Mouse (Mus musculus) kidney, postnatal 14 days (tissue): ENCODE measurements around the gene Alad.

Experiments
- DNase-seq: peaks from one replicate; pipeline ENCODE4 v3.0.0; 2022; ENCODE audit warnings: mixed read lengths

Gene Alad

GRCm38 (mm10) chr4:62517538-62518415 is 1.9 kb downstream of the Alad start:
- DNase-seq = no peak

DNA sequence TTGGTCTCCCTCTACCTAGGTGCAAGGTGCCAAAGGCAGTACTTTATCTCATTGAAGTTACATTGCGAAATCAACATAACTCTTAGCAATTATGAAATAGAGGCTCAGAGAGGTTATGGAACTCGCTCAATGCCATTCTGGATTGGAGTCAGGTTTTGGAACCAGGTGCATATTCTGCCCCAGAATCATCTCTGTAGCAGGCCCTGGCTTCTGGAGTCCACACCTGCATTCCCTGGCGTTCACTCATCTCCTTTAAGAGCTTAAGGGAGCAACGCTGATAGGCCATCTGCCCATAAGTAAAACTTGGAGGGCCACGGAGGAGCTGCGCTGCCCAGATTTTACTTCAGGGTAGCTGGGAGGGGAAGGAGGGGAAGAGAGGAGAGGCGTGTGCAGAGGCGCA is 2.7 kb downstream of the Alad start:
- no peak for DNase-seq

DNA sequence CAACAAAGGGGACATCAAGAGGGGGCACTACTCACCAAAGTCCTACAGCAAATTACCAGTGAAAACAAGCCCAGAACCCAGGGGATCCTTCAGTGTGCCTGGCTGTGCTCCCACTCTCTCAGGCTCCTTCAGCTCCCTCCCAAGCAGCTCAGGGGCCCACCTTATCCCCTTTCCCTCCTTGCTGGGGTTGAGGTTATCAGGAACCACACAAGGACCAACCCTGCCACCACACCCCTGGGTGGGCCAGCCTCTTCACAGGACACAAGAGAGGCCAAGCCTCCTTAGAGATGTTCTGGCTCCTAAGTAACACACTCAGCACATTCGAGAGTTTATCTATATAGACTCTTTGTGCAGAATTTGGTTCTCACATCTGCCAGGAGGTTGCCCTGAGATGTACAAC is 3.1 kb downstream of the Alad start:
- no peak for DNase-seq

GRCm38 (mm10) chr4:62516079-62516478 is 3.6 kb downstream of the Alad start:
- DNase-seq = peak; percentile 84

DNA sequence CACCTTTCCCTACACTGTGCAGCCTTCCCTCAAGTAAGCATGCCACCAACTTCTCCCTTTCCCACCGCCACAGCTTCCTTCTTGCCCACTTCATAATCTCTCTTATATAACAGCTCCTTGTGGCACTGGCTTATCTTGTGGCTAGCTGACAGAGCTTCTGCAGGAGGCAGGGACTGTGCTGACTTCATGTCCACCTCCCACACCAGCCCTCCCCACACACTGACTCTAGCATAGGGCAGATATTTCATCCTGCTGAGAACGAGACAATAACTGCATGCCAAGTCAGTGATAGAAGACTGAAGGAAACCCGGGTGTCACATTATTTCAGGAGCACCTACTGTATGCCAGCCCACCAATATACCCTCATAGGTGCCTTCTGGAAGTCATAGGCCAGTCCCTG is 4.2 kb downstream of the Alad start:
- no peak for DNase-seq

DNA sequence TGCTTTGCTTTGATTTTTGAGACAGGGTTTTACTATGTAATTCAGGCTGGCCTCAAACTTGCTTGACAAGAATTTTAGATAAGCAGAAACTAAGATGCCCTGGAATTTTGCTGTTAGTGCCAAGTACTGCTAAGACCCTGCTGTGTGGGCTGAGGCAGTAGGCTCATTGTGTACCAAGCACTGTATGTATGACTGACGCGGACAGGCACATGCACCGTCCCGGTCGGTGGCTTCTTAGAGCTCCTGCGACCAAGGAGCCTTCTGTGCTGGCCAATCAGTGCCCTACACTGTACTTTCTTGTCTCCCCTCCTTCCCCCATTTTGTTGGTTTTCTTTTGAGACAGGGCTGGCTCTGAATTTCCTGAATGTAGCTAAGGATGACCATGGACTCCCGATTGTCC is 4.7 kb downstream of the Alad start:
- no peak for DNase-seq

- DNase-seq = no peak
Observed at GRCm38 (mm10) chr4:62513998-62514506, 5.7 kb downstream of the Alad start.

GRCm38 (mm10) chr4:62509946-62510345 is 9.8 kb downstream of the Alad start:
- peak; percentile 88 for DNase-seq

DNA sequence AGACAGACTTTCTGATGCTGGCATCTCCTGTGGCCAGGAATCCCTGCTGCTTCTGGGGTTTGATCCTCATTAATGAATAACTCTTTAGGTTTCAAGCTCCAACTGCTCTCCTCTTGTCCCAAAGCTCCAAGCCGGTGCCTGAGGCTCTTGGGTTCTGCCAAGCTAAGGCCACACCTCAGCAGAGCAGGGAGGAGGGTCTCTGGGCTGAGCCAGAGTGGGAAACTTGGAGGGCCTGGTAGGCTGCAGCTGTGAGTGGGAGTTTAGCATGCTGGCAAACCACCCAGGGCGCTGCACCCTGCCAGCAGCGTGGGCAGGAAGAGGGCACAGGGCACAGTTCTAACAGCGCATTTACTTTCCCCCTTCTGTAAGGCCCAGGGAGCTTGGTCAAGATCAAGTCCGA is 10.9 kb downstream of the Alad start:
- DNase-seq = peak; percentile 63

DNA sequence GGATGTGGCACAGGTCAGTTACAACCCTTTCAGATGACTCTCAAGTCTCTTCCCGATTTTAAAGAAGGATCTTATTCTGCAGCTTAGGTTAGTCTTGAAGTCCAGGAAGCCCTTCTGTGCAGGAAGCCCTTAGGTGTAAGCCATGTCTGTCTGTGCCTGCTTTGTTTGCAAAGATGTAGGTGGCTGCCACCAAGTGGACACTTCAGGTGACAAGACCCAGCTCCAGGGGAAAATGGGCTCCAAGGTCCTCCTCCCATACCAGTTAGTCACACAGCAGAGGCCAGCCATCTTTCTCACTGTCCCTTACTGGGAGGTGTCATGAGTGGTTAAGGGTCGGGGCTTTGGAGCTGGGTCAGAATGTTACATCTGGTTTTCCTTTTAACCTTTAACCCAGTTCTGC is 12.9 kb downstream of the Alad start:
- peak; percentile 70 for DNase-seq

DNA sequence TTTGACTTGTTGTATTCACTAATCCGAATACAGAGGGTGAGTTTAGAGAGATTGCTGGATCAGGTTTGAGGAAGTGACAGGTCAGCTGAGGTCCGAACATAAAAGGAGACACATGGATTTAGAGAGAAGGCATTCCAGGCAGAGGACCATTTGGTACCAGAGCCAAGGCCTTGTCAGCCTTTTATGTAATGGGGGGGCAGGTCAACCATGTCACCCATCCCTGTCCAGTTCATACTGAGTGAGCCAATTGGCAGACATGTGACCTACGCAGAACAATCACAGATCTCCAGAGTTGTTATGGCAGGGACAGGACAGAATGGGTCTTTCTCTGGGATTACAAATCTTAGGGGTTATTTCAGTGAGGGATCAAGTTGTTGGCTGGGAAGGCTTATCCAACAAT is 13.7 kb downstream of the Alad start:
- no peak for DNase-seq

GRCm38 (mm10) chr4:62503374-62503970 is 16.2 kb downstream of the Alad start, which contains the start of gene Hdhd3:
Gene Hdhd3 (minus strand): TSS chr4:62503467.
- DNase-seq = no peak

DNA sequence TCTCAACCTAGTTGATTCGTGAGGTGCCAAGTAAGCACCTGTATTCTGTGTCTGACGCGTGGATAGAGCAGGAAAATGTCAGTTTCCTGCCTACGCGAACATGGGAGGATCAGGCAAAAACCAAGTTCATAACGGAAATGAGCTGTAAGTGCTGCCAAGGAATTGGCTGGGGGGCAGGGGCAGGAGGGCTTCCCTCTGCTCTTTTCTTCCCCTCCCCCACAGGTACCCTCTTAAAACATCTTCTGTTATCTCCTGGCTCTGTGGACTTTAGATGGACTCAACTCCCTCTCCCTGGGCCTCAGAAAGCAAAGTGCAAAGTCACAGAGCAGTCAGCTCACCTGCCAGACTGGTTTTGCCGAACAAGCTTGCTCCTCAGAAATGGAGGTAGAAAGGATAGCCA is 16.7 kb downstream of the Alad start:
- peak; percentile 58 for DNase-seq

DNA sequence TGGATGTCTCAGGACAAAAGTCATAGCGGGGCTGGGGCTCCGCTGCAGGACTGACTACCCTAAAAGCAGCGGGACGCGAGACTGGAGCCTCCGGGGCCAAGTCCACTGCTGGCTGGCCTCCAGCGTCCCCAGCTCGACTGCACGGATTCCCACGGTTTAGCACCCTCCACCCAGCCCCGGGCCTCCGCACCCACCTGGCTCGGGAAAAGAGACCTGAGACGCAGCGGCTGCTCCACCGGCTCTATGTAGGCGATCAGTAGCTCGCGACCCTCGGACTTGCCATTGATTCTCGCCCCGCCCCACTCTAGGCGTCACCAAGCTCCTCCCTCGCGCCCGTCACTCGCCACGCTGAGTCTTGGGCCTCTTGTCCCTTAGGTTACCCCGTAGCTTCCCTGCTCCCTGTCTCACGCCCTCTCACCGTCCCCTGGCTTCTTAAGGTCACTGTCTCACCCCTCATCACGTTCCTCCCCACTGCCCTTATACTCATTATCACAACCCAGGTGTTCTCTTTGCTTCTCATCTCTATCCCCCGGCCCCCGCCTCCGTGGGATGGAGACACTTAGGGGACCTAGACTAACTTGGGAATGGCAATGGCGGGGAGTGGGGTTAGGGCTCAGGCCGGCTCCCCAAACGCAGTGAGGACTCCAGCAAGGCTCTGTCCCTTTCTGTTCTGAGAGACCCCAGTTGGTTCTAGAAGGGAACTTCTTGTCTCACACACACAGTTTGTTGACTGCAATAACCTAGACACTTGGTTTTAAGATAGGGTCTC is 17.6 kb downstream of the Alad start:
- DNase-seq = peak; percentile 94

GRCm38 (mm10) chr4:62501534-62501933 is 18.2 kb downstream of the Alad start:
- DNase-seq = no peak

DNA sequence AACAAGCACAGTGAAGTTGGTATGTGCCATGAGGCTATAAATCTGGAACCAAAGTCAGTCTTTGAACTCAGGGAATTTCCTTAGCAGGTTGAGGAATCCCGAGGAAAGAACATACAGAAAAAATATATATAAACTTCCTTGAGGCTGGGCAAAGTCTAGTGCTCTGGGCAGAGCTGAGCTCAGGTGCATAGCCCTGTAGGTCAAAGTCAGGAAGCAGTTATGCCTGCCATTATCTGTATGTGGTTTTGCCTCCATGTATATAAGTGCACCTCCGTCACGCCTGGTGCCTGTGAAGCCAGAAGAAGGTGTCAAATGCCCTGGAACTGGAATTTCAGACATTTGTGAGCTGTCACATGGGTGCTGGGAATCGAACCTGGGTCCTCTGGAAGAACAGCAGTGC is 18.9 kb downstream of the Alad start:
- no peak for DNase-seq

GRCm38 (mm10) chr4:62496815-62497214 is 22.9 kb downstream of the Alad start:
- peak; percentile 79 for DNase-seq

DNA sequence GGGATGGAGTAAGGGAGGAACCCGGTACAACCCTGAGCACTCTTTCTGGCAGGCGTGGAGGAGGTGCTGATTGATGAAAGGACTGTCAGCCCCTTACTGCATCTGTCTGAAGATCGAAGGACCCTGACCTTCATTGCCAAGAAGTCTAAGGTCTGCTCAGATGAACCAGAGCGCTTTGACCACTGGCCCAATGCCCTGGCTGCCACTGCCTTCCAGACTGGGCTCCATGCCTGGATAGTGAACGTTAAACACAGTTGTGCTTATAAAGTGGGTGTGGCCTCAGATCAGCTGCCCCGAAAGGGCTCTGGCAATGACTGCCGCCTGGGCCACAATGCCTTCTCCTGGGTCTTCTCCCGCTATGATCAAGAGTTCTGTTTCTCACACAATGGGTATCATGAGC is 23.8 kb downstream of the Alad start:
- DNase-seq = peak; percentile 80

GRCm38 (mm10) chr4:62494230-62494629 is 25.5 kb downstream of the Alad start:
- no peak for DNase-seq

DNA sequence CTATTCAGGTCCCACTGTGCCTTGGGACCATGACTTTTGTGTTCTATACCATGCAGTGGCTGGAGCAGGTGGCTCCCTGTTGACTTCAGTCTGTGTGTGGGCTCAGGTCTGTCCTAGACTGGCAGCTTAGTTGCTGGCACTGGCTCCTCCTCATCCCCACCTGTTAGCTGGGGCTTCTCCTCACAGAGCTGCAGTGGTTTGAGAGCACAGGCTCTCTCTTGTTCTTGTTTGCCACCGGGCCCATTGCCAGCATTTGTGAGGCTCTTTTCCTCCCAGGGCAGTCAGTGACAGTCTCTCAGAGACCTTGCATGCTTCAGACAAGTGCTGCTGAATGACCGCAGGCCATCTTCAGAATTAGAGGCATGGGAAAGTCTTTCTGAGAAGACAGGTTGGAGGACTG is 27.0 kb downstream of the Alad start:
- DNase-seq = no peak

- no peak for DNase-seq
Observed at GRCm38 (mm10) chr4:62487914-62488313, 31.8 kb downstream of the Alad start.

DNA sequence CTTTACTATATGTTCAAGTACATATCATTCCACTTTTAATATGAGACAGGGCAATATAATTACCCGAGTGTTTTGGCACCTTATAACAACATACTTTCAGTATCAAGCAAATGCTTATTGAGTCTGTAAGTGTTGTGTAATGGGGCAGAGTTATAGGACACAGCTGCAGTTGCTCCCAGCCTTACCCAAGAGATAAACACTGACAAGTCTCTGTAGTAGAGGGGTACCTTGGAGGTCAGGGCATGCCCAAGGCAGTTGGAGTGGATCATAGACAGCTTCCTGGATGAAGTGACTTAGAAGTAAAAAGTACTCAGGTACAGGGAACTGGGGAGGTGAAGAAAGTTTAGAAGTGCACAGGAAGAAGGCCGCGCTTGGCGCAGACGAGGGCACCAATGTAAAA is 32.5 kb downstream of the Alad start:
- no peak for DNase-seq

- DNase-seq = no peak
Observed at GRCm38 (mm10) chr4:62486162-62486696, 33.5 kb downstream of the Alad start.
